Mouse (Mus musculus) stomach, embryonic 14.5 days (tissue): ENCODE data around the gene Tubg1. TPM values are rescaled to one million over a fixed set of nuclear protein-coding genes. Genes with fewer than 3 reads are reported as not detected.
A peak's percentile ranks its signal among the peaks of the same experiment; 100 is the strongest.

Source experiments
- ATAC-seq: fragments of 200-750 bp; cut with Nextera tagmentation; 2 replicates; pipeline ENCODE4 v1.8.0; 2017; ENCODE audit warnings: low read depth, moderate TSS enrichment; ENCODE audit not compliant: insufficient number of reproducible peaks, insufficient read depth, low FRiP score
- H3K27ac ChIP-seq: fragments of 300-500 bp; sonication (generic); 2 replicates; pipeline ENCODE4 v1.5.1; 2014; ENCODE audit warnings: mild to moderate bottlenecking, low read length, moderate library complexity, mixed read lengths
- H3K27me3 ChIP-seq: fragments of 300-500 bp; sonication (generic); 2 replicates; pipeline ENCODE4 v1.6.1; 2014; ENCODE audit warnings: low read length, control low read depth, mixed read lengths; ENCODE audit not compliant: control insufficient read depth, insufficient read depth
- H3K36me3 ChIP-seq: fragments of 300-500 bp; sonication (generic); 2 replicates; pipeline ENCODE4 v1.6.1; 2014; ENCODE audit warnings: mild to moderate bottlenecking, control low read depth, low read length, moderate library complexity, mixed read lengths; ENCODE audit not compliant: control insufficient read depth, insufficient read depth
- H3K4me1 ChIP-seq: fragments of 300-500 bp; sonication (generic); 2 replicates; pipeline ENCODE4 v1.6.1; 2014; ENCODE audit warnings: low read length, control low read depth, mixed read lengths; ENCODE audit not compliant: control insufficient read depth, insufficient read depth
- H3K4me2 ChIP-seq: fragments of 300-500 bp; sonication (generic); replicated peaks from 2 replicates; pipeline ENCODE4 v1.6.1; 2014; ENCODE audit warnings: low read depth, low read length, control low read depth
- H3K4me3 ChIP-seq: fragments of 300-500 bp; sonication (generic); 2 replicates; pipeline ENCODE4 v1.5.1; 2014; ENCODE audit warnings: low read depth, low read length, control low read depth
- H3K9ac ChIP-seq: fragments of 300-500 bp; sonication (generic); replicated peaks from 2 replicates; pipeline ENCODE4 v1.6.1; 2014; ENCODE audit warnings: low read depth, mild to moderate bottlenecking, control low read depth, low read length, moderate library complexity, mixed read lengths
- H3K9me3 ChIP-seq: fragments of 300-500 bp; sonication (generic); 2 replicates; pipeline ENCODE4 v1.6.1; 2016; ENCODE audit warnings: low read depth, low read length, control low read depth; ENCODE audit not compliant: control insufficient read depth
- WGBS: fragments of 180-500 bp; shearing (Covaris S2); extraction: QIAGEN DNeasy Blood & Tissue Kit; methylation state at CpG from one replicate; pipeline ENCODE4 v1.1.7; 2014; 5-methylcytosine and 5-hydroxymethylcytosine counted together
- polyA plus RNA-seq: library from polyadenylated mRNA; unstranded; fragments of >200 nt; fragmentation: Nextera tagmentation; extraction: Ambion mirVana; gene quantifications from 2 replicates; pipeline ENCODE4 v1.2.1, GENCODE M21; 2014

Tubg1 gene
- polyA plus RNA-seq, 1 experiment from 2014 or later, result 70.5 TPM

DNA sequence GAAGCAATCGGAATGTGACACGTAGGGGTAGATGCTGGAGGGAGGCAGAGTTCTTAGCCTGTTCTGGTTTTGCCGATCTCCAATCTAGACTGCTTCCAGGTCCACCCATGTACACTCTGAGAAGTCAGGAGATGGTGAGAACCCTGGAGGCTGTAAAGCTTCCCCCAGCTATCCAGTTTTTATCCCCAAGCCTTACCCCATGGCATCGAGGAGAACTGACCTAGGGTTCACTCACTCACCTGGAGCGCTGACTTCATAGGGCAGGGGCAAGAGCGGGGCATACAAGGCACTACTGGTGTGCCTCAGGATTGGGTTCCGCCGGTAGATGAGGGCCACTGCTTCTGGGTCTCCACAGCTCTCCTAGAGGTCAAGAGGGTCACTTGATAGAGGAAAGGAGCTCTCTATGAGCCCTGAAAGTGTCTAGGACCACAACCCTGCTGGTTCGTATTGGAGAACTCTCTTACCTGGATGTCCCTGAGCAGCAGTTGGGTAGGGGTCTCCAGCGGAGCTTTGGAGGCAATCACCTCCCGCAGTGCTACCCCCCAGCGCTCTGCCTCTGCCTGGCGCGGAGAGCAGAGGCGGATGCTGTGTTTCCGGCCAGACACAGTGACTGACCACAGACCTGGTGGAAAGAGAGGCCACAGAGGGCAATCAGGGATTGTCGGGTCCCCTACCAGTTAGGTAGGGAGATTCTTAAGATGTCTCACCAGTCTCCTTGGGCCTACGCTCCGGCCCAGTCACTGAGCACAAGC lies 47.6 kb downstream of the Tubg1 start:
- H3K4me2 ChIP-seq, result no peak overlapping the region
- WGBS, result 78% methylated on average over 19 of the region's 19 CpGs
- H3K27ac ChIP-seq, result no peak overlapping the region
- ATAC-seq, result no peak
- peaks cover 49% of the 10 kb centered on the region for H3K36me3 ChIP-seq
- H3K27me3 ChIP-seq, result peaks cover 10% of the 10 kb centered on the region; the same call in 1 of the 2 replicates
- H3K9ac ChIP-seq, result no peak overlapping the region
- no peak overlapping the region for H3K4me3 ChIP-seq
- no peaks in the 10 kb centered on the region for H3K9me3 ChIP-seq
- peaks cover 23% of the 10 kb centered on the region for H3K4me1 ChIP-seq

- Histone ChIP-seq H3K9me3 (no peaks in the 10 kb centered on the region), H3K36me3 (peaks cover 44% of the 10 kb centered on the region), H3K4me2 (no peak overlapping the region), H3K9ac (no peak overlapping the region), H3K27ac (no peak overlapping the region), H3K4me3 (no peak overlapping the region), H3K4me1 (peaks cover 24% of the 10 kb centered on the region), H3K27me3 (peaks cover 10% of the 10 kb centered on the region; the same call in 1 of the 2 replicates)
- 70% methylated on average over 8 of the region's 8 CpGs for WGBS
- no peak for ATAC-seq
These were observed 48.2 kb downstream of the Tubg1 start for GRCm38 (mm10) chr11:101167963-101168300.

DNA sequence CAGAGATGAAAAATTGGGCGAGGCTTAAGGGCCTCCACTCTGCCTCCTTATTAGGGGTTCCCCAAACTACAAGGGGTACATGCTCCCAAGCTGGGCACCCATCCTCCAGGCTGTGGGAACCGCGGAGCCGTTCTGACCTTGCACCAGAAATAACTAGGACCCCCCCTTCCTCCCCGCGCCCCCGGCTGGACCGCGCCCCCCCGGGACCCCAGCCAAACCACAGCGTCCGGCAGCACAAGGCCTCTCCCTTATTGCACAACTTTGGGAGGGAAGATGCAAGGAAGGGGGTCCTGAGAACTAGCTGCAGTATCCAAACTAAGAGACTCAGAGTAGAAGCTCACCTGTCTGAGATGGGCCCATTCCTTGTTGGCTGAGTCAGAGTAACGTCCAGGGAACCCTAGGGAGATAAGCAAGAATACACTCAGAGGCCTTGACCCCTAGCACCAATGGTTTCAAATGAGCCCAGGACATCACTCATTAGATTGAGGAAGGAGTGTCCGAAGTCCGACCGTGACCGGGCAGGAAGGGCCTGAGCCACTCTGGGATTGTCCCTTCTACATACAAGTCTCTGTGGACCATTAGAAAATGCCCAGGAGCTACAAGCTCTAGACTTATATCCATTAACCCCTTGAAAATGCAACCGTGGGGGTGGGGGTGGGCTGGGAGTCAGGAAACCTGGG lies 48.7 kb downstream of the Tubg1 start:
- H3K4me2 ChIP-seq, result peak overlapping the region; percentile 67
- no peak for ATAC-seq
- H3K9me3 ChIP-seq, result no peaks in the 10 kb centered on the region
- H3K4me1 ChIP-seq, result peaks cover 24% of the 10 kb centered on the region
- H3K27ac ChIP-seq, result no peak overlapping the region
- peaks cover 10% of the 10 kb centered on the region; the same call in 1 of the 2 replicates for H3K27me3 ChIP-seq
- peak overlapping the region; percentile 45; the same call in 1 of the 2 replicates for H3K9ac ChIP-seq
- 72% methylated on average over 18 of the region's 18 CpGs for WGBS
- peak overlapping the region; percentile 54 for H3K4me3 ChIP-seq
- peaks cover 40% of the 10 kb centered on the region for H3K36me3 ChIP-seq

DNA sequence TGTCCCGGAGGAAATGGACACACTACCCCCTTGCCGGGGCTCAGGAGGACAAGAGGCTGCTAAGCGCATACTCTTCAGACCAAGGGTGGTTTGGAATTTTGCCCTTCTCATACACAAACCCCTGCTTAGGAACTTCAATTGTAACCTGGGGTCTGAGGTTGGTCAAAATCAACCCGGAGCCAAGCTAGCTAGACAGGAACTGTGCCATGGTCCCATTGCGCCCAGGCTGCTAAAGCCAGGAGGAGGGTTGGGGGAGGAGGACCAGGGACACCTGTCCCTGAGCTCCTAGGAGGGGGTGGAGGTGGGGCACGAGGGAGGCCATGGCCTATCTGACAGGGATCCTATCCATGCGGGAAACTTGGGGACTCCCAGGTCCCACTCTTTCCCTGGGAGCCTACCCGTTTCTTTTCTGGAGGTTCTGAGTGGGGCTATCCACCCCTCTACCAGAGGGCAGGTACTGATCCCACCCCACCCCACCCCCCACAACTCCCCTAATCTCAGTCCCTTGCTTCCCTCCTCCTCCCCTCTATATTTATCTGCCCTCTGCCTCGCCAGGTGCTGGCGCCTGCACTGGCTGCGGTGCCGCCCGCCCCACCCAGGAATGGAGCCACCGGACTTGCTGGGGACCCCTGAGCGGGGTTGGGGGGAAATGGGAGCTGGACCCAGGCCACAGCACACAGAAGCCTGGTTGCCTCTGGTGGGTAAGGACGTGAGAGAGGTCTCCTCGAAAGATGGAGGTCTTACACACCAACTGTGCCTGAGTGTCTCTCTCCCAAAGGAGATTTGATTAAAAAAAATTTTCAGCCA lies 49.8 kb downstream of the Tubg1 start:
- Histone ChIP-seq H3K36me3 (peaks cover 31% of the 10 kb centered on the region), H3K27me3 (peaks cover 10% of the 10 kb centered on the region; the same call in 1 of the 2 replicates), H3K4me1 (peaks cover 29% of the 10 kb centered on the region), H3K27ac (no peak overlapping the region), H3K9ac (peak overlapping the region; percentile 45), H3K9me3 (no peaks in the 10 kb centered on the region), H3K4me3 (peak overlapping the region; percentile 54), H3K4me2 (peak overlapping the region; percentile 67)
- 16% methylated on average over 17 of the region's 17 CpGs for WGBS
- ATAC-seq, result no peak

DNA sequence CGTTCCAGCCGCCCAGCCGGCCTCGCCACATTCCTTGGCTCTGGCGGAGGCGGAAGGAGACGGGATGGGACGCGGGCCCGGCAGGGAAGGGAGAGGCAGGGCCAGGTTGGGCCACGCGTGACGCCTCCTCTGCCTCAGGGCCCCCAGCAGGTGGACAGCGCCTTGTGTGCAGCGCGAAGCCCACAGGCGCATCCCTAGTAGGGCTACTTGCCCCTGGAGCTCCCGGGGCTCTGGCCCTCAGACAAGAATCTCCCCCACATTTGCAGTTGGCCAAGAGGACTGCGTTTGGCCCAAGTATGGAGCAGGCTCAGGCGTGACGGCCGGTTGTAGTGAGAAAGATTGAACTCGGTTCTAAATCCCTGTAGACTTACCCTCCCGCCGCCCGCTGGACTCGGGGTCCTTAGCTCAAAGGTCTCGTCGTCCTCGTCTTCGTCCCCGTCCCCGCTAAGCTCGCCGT lies 50.6 kb downstream of the Tubg1 start, which contains the start of gene Cntnap1:
Cntnap1 (plus strand) TSS at position 170 of the 457 bp plus-strand sequence.
- H3K4me3 ChIP-seq, result peak within 1 kb of the TSS; percentile 54
- H3K9ac ChIP-seq, result peak within 1 kb of the TSS; percentile 45
- H3K36me3 ChIP-seq, result peaks cover 28% of the 10 kb centered on the region
- H3K27ac ChIP-seq, result peak within 1 kb of the TSS; percentile 82
- no peak for ATAC-seq
- WGBS, result under 1% methylated on average over 35 of the region's 35 CpGs
- H3K9me3 ChIP-seq, result no peaks in the 10 kb centered on the region
- peaks cover 37% of the 10 kb centered on the region for H3K4me1 ChIP-seq
- 0 out of 2 replicates have a peak, but pooled peaks cover 7% of the 10 kb centered on the region for H3K27me3 ChIP-seq
- peak within 1 kb of the TSS; percentile 67 for H3K4me2 ChIP-seq

DNA sequence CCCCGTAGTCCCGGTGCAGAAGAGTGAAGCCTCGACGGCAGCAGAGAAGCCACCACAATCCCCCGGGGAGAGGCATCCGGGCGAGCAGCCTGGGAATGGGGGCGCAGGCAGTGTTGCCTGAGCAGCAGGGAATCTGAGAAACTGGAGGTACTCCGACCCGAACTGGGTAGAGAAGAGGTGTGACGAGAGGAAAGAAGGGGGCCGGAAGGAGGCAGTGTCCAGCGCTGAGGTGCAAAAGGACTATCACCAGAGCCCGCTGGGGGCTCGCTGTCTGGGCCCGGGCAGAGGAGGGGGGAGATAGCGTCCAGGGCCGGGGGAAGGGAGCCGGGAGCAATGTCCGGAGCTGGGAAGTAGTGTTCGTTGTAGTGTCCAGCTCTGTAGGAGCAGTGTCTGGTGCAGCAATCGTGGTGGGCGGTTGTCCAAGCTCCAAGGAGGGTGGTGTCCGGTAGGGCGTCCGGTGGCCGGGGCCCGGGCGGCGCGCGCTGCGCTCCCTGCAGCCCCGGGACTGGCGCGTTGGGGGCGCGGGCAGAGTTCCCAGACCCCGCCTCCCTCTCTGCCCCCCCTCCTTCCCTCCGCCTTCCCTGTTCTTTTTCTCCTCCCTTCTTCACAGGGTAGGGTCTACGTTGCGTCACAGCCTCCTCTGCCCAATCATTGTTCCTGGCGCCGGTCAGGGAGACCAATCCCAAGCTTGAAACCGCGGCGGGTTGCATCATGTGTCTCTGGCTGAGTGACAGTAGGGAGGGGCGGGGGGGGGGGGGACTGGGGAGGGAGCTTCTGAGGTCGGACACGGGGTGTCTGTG lies 51.3 kb downstream of the Tubg1 start, which contains the start of gene Plekhh3:
Plekhh3 (minus strand) TSS at position 541 of the 800 bp plus-strand sequence.
- ATAC-seq, result peak; percentile 94
- Histone ChIP-seq H3K4me1 (peaks cover 37% of the 10 kb centered on the region), H3K4me2 (peak within 1 kb of the TSS; percentile 79), H3K36me3 (peaks cover 24% of the 10 kb centered on the region), H3K9ac (peak within 1 kb of the TSS; percentile 45), H3K27me3 (0 out of 2 replicates have a peak, but pooled peaks cover 7% of the 10 kb centered on the region), H3K27ac (peak within 1 kb of the TSS; percentile 95), H3K4me3 (peak within 1 kb of the TSS; percentile 54), H3K9me3 (no peaks in the 10 kb centered on the region)
- under 1% methylated on average over 39 of the region's 50 CpGs for WGBS

GRCm38 (mm10) chr11:101171721-101172433 lies 52.1 kb downstream of the Tubg1 start:
- peak overlapping the region; percentile 79 for H3K4me2 ChIP-seq
- H3K36me3 ChIP-seq, result peaks cover 16% of the 10 kb centered on the region
- under 1% methylated on average over 31 of the region's 31 CpGs for WGBS
- ATAC-seq, result peak; percentile 39; the same call in 1 of the 2 replicates
- H3K4me1 ChIP-seq, result peaks cover 37% of the 10 kb centered on the region
- peak overlapping the region; percentile 49 for H3K4me3 ChIP-seq
- H3K27me3 ChIP-seq, result peaks cover 8% of the 10 kb centered on the region; the same call in 1 of the 2 replicates
- H3K27ac ChIP-seq, result peak overlapping the region; percentile 95
- no peaks in the 10 kb centered on the region for H3K9me3 ChIP-seq
- H3K9ac ChIP-seq, result peak overlapping the region; percentile 39
